Mouse (Mus musculus) cortical plate, adult 2 months (tissue): ENCODE results near the gene Trim7.

Experiments used
- CTCF ChIP-seq: fragments of 200-500 bp; IDR thresholded peaks from 2 replicates; pipeline ENCODE4 v1.5.1; 2011; ENCODE audit warnings: mild to moderate bottlenecking, control low read depth, low read length; ENCODE audit not compliant: insufficient read depth; ENCODE audit errors: extremely low read depth
- POLR2A ChIP-seq: fragments of 200-500 bp; IDR thresholded peaks from 2 replicates; pipeline ENCODE4 v1.6.1; 2011; ENCODE audit warnings: mild to moderate bottlenecking, low read length, control low read depth; ENCODE audit not compliant: insufficient read depth; ENCODE audit errors: extremely low read depth

GRCm38 (mm10) chr11:48850240-48850639 is 24.3 kb downstream of the Trim7 start:
- TF ChIP-seq CTCF, result no peak
- TF ChIP-seq POLR2A, result no peak
